Mouse (Mus musculus): ENCODE measurements around the gene Dcpp2. TPM values are rescaled to one million over a fixed set of nuclear protein-coding genes. Genes with fewer than 3 reads are reported as not detected.
"Not testable (repeated sequence)": the region's sequence is repeated elsewhere in the genome, so short reads cannot be mapped to it uniquely, and the experiment has no call there.

Gene Dcpp2
- polyA plus RNA-seq, 1 experiment from 2014 or later = not detected

GRCm38 (mm10) chr17:23947486-23947885 lies 66.8 kb downstream of the Dcpp2 start:
- H3K9ac ChIP-seq (replicated peaks); H3K4me3 ChIP-seq; ATAC-seq (replicated peaks); H3K36me3 ChIP-seq; H3K27me3 ChIP-seq; H3K4me1 ChIP-seq; H3K27ac ChIP-seq (replicated peaks); H3K9me3 ChIP-seq; H3K4me2 ChIP-seq (replicated peaks): not testable (repeated sequence)
- WGBS = 86% methylated on average over 4 of the region's 4 CpGs

GRCm38 (mm10) chr17:23949068-23949467 lies 68.4 kb downstream of the Dcpp2 start:
- H3K27me3 ChIP-seq = no peaks in the 10 kb centered on the region
- WGBS = 82% methylated on average over 2 of the region's 2 CpGs
- no peaks in the 10 kb centered on the region for H3K4me1 ChIP-seq
- H3K9ac ChIP-seq (replicated peaks) = no peak overlapping the region
- H3K36me3 ChIP-seq = no peaks in the 10 kb centered on the region
- H3K4me3 ChIP-seq = no peak overlapping the region
- no peak for ATAC-seq (replicated peaks)
- no peaks in the 10 kb centered on the region for H3K9me3 ChIP-seq
- no peak overlapping the region for H3K27ac ChIP-seq (replicated peaks)
- H3K4me2 ChIP-seq (replicated peaks) = no peak overlapping the region

Other genes with a start within 250 kb of the Dcpp2 start
- gene Mmp25, start 235.6 kb upstream of the Dcpp2 start, polyA plus RNA-seq (2015; fragmentation: Nextera tagmentation; extraction: Ambion mirVana) = 1.3 and 1.7 TPM in 2 replicates
- gene Bicdl2, start 220.4 kb upstream of the Dcpp2 start, polyA plus RNA-seq (2015; fragmentation: Nextera tagmentation; extraction: Ambion mirVana) = 0.22 TPM in 1 of 2 replicates, not detected in the other
- 90.3 and 92.0 TPM in 2 replicates for gene Hcfc1r1, start 207.3 kb upstream of the Dcpp2 start, polyA plus RNA-seq (2015; fragmentation: Nextera tagmentation; extraction: Ambion mirVana)
- 39.4 and 39.5 TPM in 2 replicates for gene Thoc6, start 207.0 kb upstream of the Dcpp2 start, polyA plus RNA-seq (2015; fragmentation: Nextera tagmentation; extraction: Ambion mirVana)
- 3.6 and 5.5 TPM in 2 replicates for gene Tnfrsf12a, start 203.4 kb upstream of the Dcpp2 start, polyA plus RNA-seq (2015; fragmentation: Nextera tagmentation; extraction: Ambion mirVana)
- gene Cldn6, start 201.6 kb upstream of the Dcpp2 start, polyA plus RNA-seq (2015; fragmentation: Nextera tagmentation; extraction: Ambion mirVana) = 0.42 and 0.50 TPM in 2 replicates
- 1.2 TPM in 2 replicates for gene Cldn9, start 196.9 kb upstream of the Dcpp2 start, polyA plus RNA-seq (2015; fragmentation: Nextera tagmentation; extraction: Ambion mirVana)
- gene 1520401A03Rik, start 158.1 kb upstream of the Dcpp2 start, polyA plus RNA-seq (2015; fragmentation: Nextera tagmentation; extraction: Ambion mirVana) = not detected in 2 replicates
- 26.7 and 28.4 TPM in 2 replicates for gene Pkmyt1, start 154.5 kb upstream of the Dcpp2 start, polyA plus RNA-seq (2015; fragmentation: Nextera tagmentation; extraction: Ambion mirVana)
- 39.4 and 39.7 TPM in 2 replicates for gene Paqr4, start 140.0 kb upstream of the Dcpp2 start, polyA plus RNA-seq (2015; fragmentation: Nextera tagmentation; extraction: Ambion mirVana)
- gene Kremen2, start 135.0 kb upstream of the Dcpp2 start, polyA plus RNA-seq (2015; fragmentation: Nextera tagmentation; extraction: Ambion mirVana) = 0.48 and 0.50 TPM in 2 replicates
- 162 and 164 TPM in 2 replicates for gene Flywch1, start 109.3 kb upstream of the Dcpp2 start, polyA plus RNA-seq (2015; fragmentation: Nextera tagmentation; extraction: Ambion mirVana)
- 30.7 and 31.9 TPM in 2 replicates for gene Flywch2, start 94.8 kb upstream of the Dcpp2 start, polyA plus RNA-seq (2015; fragmentation: Nextera tagmentation; extraction: Ambion mirVana)
- 562 and 569 TPM in 2 replicates for gene Srrm2, start 90.3 kb upstream of the Dcpp2 start, polyA plus RNA-seq (2015; fragmentation: Nextera tagmentation; extraction: Ambion mirVana)
- 1,149 and 1,206 TPM in 2 replicates for gene Elob, start 51.7 kb upstream of the Dcpp2 start, polyA plus RNA-seq (2015; fragmentation: Nextera tagmentation; extraction: Ambion mirVana)
- gene Prss33, start 44.8 kb upstream of the Dcpp2 start, polyA plus RNA-seq (2015; fragmentation: Nextera tagmentation; extraction: Ambion mirVana) = not detected in 2 replicates
- not detected in 2 replicates for gene Prss32, start 37.0 kb upstream of the Dcpp2 start, polyA plus RNA-seq (2015; fragmentation: Nextera tagmentation; extraction: Ambion mirVana)
- 0.52 and 1.0 TPM in 2 replicates for gene Prss41, start 36.7 kb upstream of the Dcpp2 start, polyA plus RNA-seq (2015; fragmentation: Nextera tagmentation; extraction: Ambion mirVana)
- not detected in 2 replicates for gene Prss21, start 12.8 kb upstream of the Dcpp2 start, polyA plus RNA-seq (2015; fragmentation: Nextera tagmentation; extraction: Ambion mirVana)
- gene Dcpp1, start within 50 bp of the Dcpp2 start, polyA plus RNA-seq (2015; fragmentation: Nextera tagmentation; extraction: Ambion mirVana) = not detected in 2 replicates
- not detected in 2 replicates for gene Dcpp3, start 36.6 kb downstream of the Dcpp2 start, polyA plus RNA-seq (2015; fragmentation: Nextera tagmentation; extraction: Ambion mirVana)
- gene Sbp, start 60.8 kb downstream of the Dcpp2 start, polyA plus RNA-seq (2015; fragmentation: Nextera tagmentation; extraction: Ambion mirVana) = not detected in 2 replicates
- gene Sbpl, start 74.4 kb downstream of the Dcpp2 start, polyA plus RNA-seq (2015; fragmentation: Nextera tagmentation; extraction: Ambion mirVana) = not detected in 2 replicates
- gene Prss30, start 99.7 kb downstream of the Dcpp2 start, polyA plus RNA-seq (2015; fragmentation: Nextera tagmentation; extraction: Ambion mirVana) = not detected in 2 replicates
- not detected in 2 replicates for gene Prss22, start 117.2 kb downstream of the Dcpp2 start, polyA plus RNA-seq (2015; fragmentation: Nextera tagmentation; extraction: Ambion mirVana)
- 0.23 and 0.24 TPM in 2 replicates for gene Prss27, start 157.3 kb downstream of the Dcpp2 start, polyA plus RNA-seq (2015; fragmentation: Nextera tagmentation; extraction: Ambion mirVana)
- 89.8 and 92.4 TPM in 2 replicates for gene Kctd5, start 192.6 kb downstream of the Dcpp2 start, polyA plus RNA-seq (2015; fragmentation: Nextera tagmentation; extraction: Ambion mirVana)

Data from forebrain, embryonic 15.5 days (tissue).